Mouse (Mus musculus): ENCODE measurements around the gene Mycbp. TPM values are rescaled to one million over a fixed set of nuclear protein-coding genes. Genes with fewer than 3 reads are reported as not detected.

The Mycbp gene
- 69.4 and 80.6 TPM in 2 replicates for polyA plus RNA-seq (2015; fragmentation: Nextera tagmentation; extraction: Ambion mirVana)

- H3K9ac ChIP-seq (ENCODE audit: low read length) = peak within 1 kb of the TSS; percentile 85
- no peaks in the 10 kb centered on the region for H3K27me3 ChIP-seq (ENCODE audit: control insufficient read depth, insufficient read depth, low read depth, low read length)
- peak; percentile 100 for ATAC-seq (ENCODE audit: low read depth)
- peak within 1 kb of the TSS; percentile 81 for H3K27ac ChIP-seq (ENCODE audit: low read length)
- H3K36me3 ChIP-seq (ENCODE audit: control insufficient read depth, insufficient read depth, low read length) = 0 out of 2 replicates have a peak, but pooled peaks cover 2% of the 10 kb centered on the region
- peak within 1 kb of the TSS; percentile 83 for H3K4me3 ChIP-seq (ENCODE audit: low read length)
- peaks cover 11% of the 10 kb centered on the region for H3K4me1 ChIP-seq (replicated peaks; ENCODE audit: control insufficient read depth, insufficient read depth, low read length)
- H3K4me2 ChIP-seq (ENCODE audit: low read depth, low read length) = peak within 1 kb of the TSS; percentile 84
- 2% methylated on average over 48 of the region's 49 CpGs for WGBS
- H3K9me3 ChIP-seq (ENCODE audit: control insufficient read depth, low read length) = no peaks in the 10 kb centered on the region
These were observed at the start of gene Mycbp for GRCm38 (mm10) chr4:123904333-123905125. Mycbp (plus strand) TSS chr4:123904832.

GRCm38 (mm10) chr4:123856888-123857287, 47.7 kb upstream of the Mycbp start:
- ATAC-seq (ENCODE audit: low read depth) = no peak
- WGBS = 64% methylated on average over 4 of the region's 4 CpGs

GRCm38 (mm10) chr4:123858090-123858489, 46.5 kb upstream of the Mycbp start:
- no peaks in the 10 kb centered on the region for H3K27me3 ChIP-seq (ENCODE audit: control insufficient read depth, insufficient read depth, low read depth, low read length)
- no peak overlapping the region for H3K4me3 ChIP-seq (ENCODE audit: low read length)
- no peak overlapping the region for H3K27ac ChIP-seq (ENCODE audit: low read length)
- no peak for ATAC-seq (ENCODE audit: low read depth)
- H3K9ac ChIP-seq (ENCODE audit: low read length) = no peak overlapping the region
- WGBS = 80% methylated on average over 7 of the region's 7 CpGs
- H3K4me2 ChIP-seq (ENCODE audit: low read depth, low read length) = no peak overlapping the region
- no peaks in the 10 kb centered on the region for H3K9me3 ChIP-seq (ENCODE audit: control insufficient read depth, low read length)
- H3K4me1 ChIP-seq (replicated peaks; ENCODE audit: control insufficient read depth, insufficient read depth, low read length) = no peaks in the 10 kb centered on the region
- no peaks in the 10 kb centered on the region for H3K36me3 ChIP-seq (ENCODE audit: control insufficient read depth, insufficient read depth, low read length)

More at GRCm38 (mm10) chr4:123856888-123857287, 47.7 kb upstream of the Mycbp start:
- Histone ChIP-seq H3K27ac (ENCODE audit: low read length) (no peak overlapping the region), H3K36me3 (ENCODE audit: control insufficient read depth, insufficient read depth, low read length) (no peaks in the 10 kb centered on the region), H3K9me3 (ENCODE audit: control insufficient read depth, low read length) (peaks cover 3% of the 10 kb centered on the region; the same call in 1 of the 2 replicates), H3K4me1 (replicated peaks; ENCODE audit: control insufficient read depth, insufficient read depth, low read length) (no peaks in the 10 kb centered on the region), H3K9ac (ENCODE audit: low read length) (no peak overlapping the region), H3K4me3 (ENCODE audit: low read length) (no peak overlapping the region), H3K27me3 (ENCODE audit: control insufficient read depth, insufficient read depth, low read depth, low read length) (no peaks in the 10 kb centered on the region), H3K4me2 (ENCODE audit: low read depth, low read length) (no peak overlapping the region)

- Histone ChIP-seq H3K27me3 (ENCODE audit: control insufficient read depth, insufficient read depth, low read depth, low read length) (no peaks in the 10 kb centered on the region), H3K4me1 (replicated peaks; ENCODE audit: control insufficient read depth, insufficient read depth, low read length) (no peaks in the 10 kb centered on the region), H3K4me3 (ENCODE audit: low read length) (no peak within 1 kb of the TSS), H3K9ac (ENCODE audit: low read length) (no peak within 1 kb of the TSS), H3K9me3 (ENCODE audit: control insufficient read depth, low read length) (no peaks in the 10 kb centered on the region), H3K36me3 (ENCODE audit: control insufficient read depth, insufficient read depth, low read length) (no peaks in the 10 kb centered on the region), H3K4me2 (ENCODE audit: low read depth, low read length) (no peak within 1 kb of the TSS), H3K27ac (ENCODE audit: low read length) (no peak within 1 kb of the TSS)
- no peak for ATAC-seq (ENCODE audit: low read depth)
- WGBS = 74% methylated on average over 3 of the region's 3 CpGs
These were observed 45.3 kb upstream of the Mycbp start, which contains the start of gene 4933427I04Rik for GRCm38 (mm10) chr4:123859379-123859778. 4933427I04Rik (plus strand) TSS chr4:123859679.

- H3K27ac ChIP-seq (ENCODE audit: low read length) = no peak overlapping the region
- H3K4me1 ChIP-seq (replicated peaks; ENCODE audit: control insufficient read depth, insufficient read depth, low read length) = no peaks in the 10 kb centered on the region
- H3K27me3 ChIP-seq (ENCODE audit: control insufficient read depth, insufficient read depth, low read depth, low read length) = no peaks in the 10 kb centered on the region
- no peaks in the 10 kb centered on the region for H3K36me3 ChIP-seq (ENCODE audit: control insufficient read depth, insufficient read depth, low read length)
- H3K4me3 ChIP-seq (ENCODE audit: low read length) = no peak overlapping the region
- no peak for ATAC-seq (ENCODE audit: low read depth)
- WGBS = 43% methylated on average over 2 of the region's 2 CpGs
- H3K9me3 ChIP-seq (ENCODE audit: control insufficient read depth, low read length) = no peaks in the 10 kb centered on the region
- no peak overlapping the region for H3K9ac ChIP-seq (ENCODE audit: low read length)
- no peak overlapping the region for H3K4me2 ChIP-seq (ENCODE audit: low read depth, low read length)
These were observed 44.8 kb upstream of the Mycbp start for GRCm38 (mm10) chr4:123859803-123860202.

- 76% methylated on average over 5 of the region's 5 CpGs for WGBS
These were observed 44.0 kb upstream of the Mycbp start for GRCm38 (mm10) chr4:123860621-123861020.

GRCm38 (mm10) chr4:123893726-123894125, 10.9 kb upstream of the Mycbp start:
- H3K4me3 ChIP-seq (ENCODE audit: low read length) = no peak overlapping the region
- WGBS = 49% methylated on average over 5 of the region's 5 CpGs
- H3K27ac ChIP-seq (ENCODE audit: low read length) = peak overlapping the region; percentile 31
- no peaks in the 10 kb centered on the region for H3K27me3 ChIP-seq (ENCODE audit: control insufficient read depth, insufficient read depth, low read depth, low read length)
- H3K9me3 ChIP-seq (ENCODE audit: control insufficient read depth, low read length) = no peaks in the 10 kb centered on the region
- H3K4me2 ChIP-seq (ENCODE audit: low read depth, low read length) = no peak overlapping the region
- ATAC-seq (ENCODE audit: low read depth) = peak; percentile 92
- peaks cover 11% of the 10 kb centered on the region for H3K4me1 ChIP-seq (replicated peaks; ENCODE audit: control insufficient read depth, insufficient read depth, low read length)
- H3K36me3 ChIP-seq (ENCODE audit: control insufficient read depth, insufficient read depth, low read length) = no peaks in the 10 kb centered on the region
- H3K9ac ChIP-seq (ENCODE audit: low read length) = no peak overlapping the region

More at GRCm38 (mm10) chr4:123860621-123861020, 44.0 kb upstream of the Mycbp start:
- H3K27ac ChIP-seq (ENCODE audit: low read length) = no peak overlapping the region
- H3K9me3 ChIP-seq (ENCODE audit: control insufficient read depth, low read length) = no peaks in the 10 kb centered on the region
- H3K4me3 ChIP-seq (ENCODE audit: low read length) = no peak overlapping the region
- no peaks in the 10 kb centered on the region for H3K27me3 ChIP-seq (ENCODE audit: control insufficient read depth, insufficient read depth, low read depth, low read length)
- no peaks in the 10 kb centered on the region for H3K4me1 ChIP-seq (replicated peaks; ENCODE audit: control insufficient read depth, insufficient read depth, low read length)
- no peak overlapping the region for H3K9ac ChIP-seq (ENCODE audit: low read length)
- no peak overlapping the region for H3K4me2 ChIP-seq (ENCODE audit: low read depth, low read length)
- no peak for ATAC-seq (ENCODE audit: low read depth)
- no peaks in the 10 kb centered on the region for H3K36me3 ChIP-seq (ENCODE audit: control insufficient read depth, insufficient read depth, low read length)

GRCm38 (mm10) chr4:123894295-123894694, 10.3 kb upstream of the Mycbp start:
- 65% methylated on average over 4 of the region's 4 CpGs for WGBS
- Histone ChIP-seq H3K36me3 (ENCODE audit: control insufficient read depth, insufficient read depth, low read length) (no peaks in the 10 kb centered on the region), H3K9ac (ENCODE audit: low read length) (no peak overlapping the region), H3K4me2 (ENCODE audit: low read depth, low read length) (no peak overlapping the region), H3K27me3 (ENCODE audit: control insufficient read depth, insufficient read depth, low read depth, low read length) (no peaks in the 10 kb centered on the region), H3K9me3 (ENCODE audit: control insufficient read depth, low read length) (no peaks in the 10 kb centered on the region), H3K4me1 (replicated peaks; ENCODE audit: control insufficient read depth, insufficient read depth, low read length) (peaks cover 11% of the 10 kb centered on the region), H3K4me3 (ENCODE audit: low read length) (no peak overlapping the region), H3K27ac (ENCODE audit: low read length) (no peak overlapping the region)
- no peak for ATAC-seq (ENCODE audit: low read depth)

- Histone ChIP-seq H3K36me3 (ENCODE audit: control insufficient read depth, insufficient read depth, low read length) (no peaks in the 10 kb centered on the region), H3K27me3 (ENCODE audit: control insufficient read depth, insufficient read depth, low read depth, low read length) (no peaks in the 10 kb centered on the region), H3K9me3 (ENCODE audit: control insufficient read depth, low read length) (no peaks in the 10 kb centered on the region), H3K27ac (ENCODE audit: low read length) (no peak overlapping the region), H3K9ac (ENCODE audit: low read length) (no peak overlapping the region), H3K4me2 (ENCODE audit: low read depth, low read length) (no peak overlapping the region), H3K4me3 (ENCODE audit: low read length) (no peak overlapping the region), H3K4me1 (replicated peaks; ENCODE audit: control insufficient read depth, insufficient read depth, low read length) (peaks cover 7% of the 10 kb centered on the region)
- WGBS = 11% methylated on average over 5 of the region's 5 CpGs
- no peak for ATAC-seq (ENCODE audit: low read depth)
These were observed 5.9 kb upstream of the Mycbp start for GRCm38 (mm10) chr4:123898696-123899095.

Measured in lung, embryonic 16.5 days (tissue).